In the genomic region with DNA sequence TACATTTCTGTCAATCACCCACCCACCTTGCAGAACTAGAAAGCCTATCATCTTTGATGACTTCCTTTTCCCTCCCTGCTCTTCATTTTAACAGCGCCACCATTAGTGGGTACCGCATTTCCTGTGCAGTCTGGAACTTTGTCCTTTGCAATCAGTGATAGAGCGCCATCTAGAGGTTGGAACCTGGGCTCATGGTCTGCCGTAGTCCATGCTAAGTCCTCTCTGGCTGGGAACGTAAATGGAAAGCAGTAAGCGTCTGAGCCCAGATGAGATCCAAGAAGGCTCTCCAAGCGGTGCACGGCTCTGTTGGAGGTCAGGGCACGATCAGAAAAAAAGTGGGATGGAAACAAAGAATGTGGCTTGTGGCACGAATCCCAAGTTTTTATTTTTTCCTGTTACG, we compare ENCODE assay signal across 10 mouse cellular contexts. TPM values are rescaled to one million over a fixed set of nuclear protein-coding genes. Genes with fewer than 3 reads are reported as not detected.
DNase-seq lines count a peak whose midpoint lies in the region; ATAC-seq and TF ChIP-seq lines count a peak whose summit lies in the region.
"Had no signal": no experiment of that assay in that cellular context is flagged by ENCODE, and none has a peak within 500 bp of the region (broad histone marks: within the 10 kb centered on the region; RNA-seq: fewer than 3 reads in every experiment).

No protein-coding gene starts in this region.

- DNase-seq in forebrain, postnatal 0 days, result peak; percentile 13
- peak; percentile 44 to 56 for DNase-seq in right cerebral cortex, adult 2 months (ENCODE audit: low spot score in 2 of 2)
- no peak for DNase-seq in right cerebral cortex, postnatal 25 days
- peak; percentile 8 to 22 for DNase-seq in cerebellum, adult 2 months
- peak; percentile 41 for DNase-seq in heart, adult 8-10 months (ENCODE audit: low spot score)
- peak; percentile 76 for DNase-seq in lung, embryonic 14.5 days

- no peak overlapping the region for H3K4me2 ChIP-seq in forebrain, postnatal 0 days (ENCODE audit: low read depth)
- H3K4me2 ChIP-seq in forebrain, embryonic 16.5 days (ENCODE audit: low read length), result no peak overlapping the region
- no peak overlapping the region for H3K4me2 ChIP-seq in lung, embryonic 14.5 days
- H3K4me2 ChIP-seq: heart, embryonic 15.5 days had no signal

- no peak overlapping the region for H3K27ac ChIP-seq in forebrain, postnatal 0 days (ENCODE audit: low read depth, low read length)
- H3K27ac ChIP-seq in forebrain, embryonic 16.5 days (ENCODE audit: low read length), result no peak overlapping the region
- no peak overlapping the region for H3K27ac ChIP-seq in cerebellum, adult 2 months (ENCODE audit: insufficient read depth, low read length)
- no peak overlapping the region for H3K27ac ChIP-seq in lung, embryonic 14.5 days (ENCODE audit: low read depth)
- H3K27ac ChIP-seq: heart, embryonic 15.5 days had no signal

- H3K27me3 ChIP-seq in forebrain, postnatal 0 days (ENCODE audit: insufficient read depth, low read length), result no peaks in the 10 kb centered on the region
- H3K27me3 ChIP-seq in forebrain, embryonic 16.5 days (replicated peaks; ENCODE audit: control insufficient read depth, insufficient read depth, low read length), result no peaks in the 10 kb centered on the region
- H3K27me3 ChIP-seq in cerebellum, adult 2 months (ENCODE audit: control insufficient read depth, insufficient read depth, low read length), result no peaks in the 10 kb centered on the region
- no peaks in the 10 kb centered on the region for H3K27me3 ChIP-seq in lung, embryonic 14.5 days (ENCODE audit: insufficient read depth, low read length)
- H3K27me3 ChIP-seq: heart, embryonic 15.5 days; megakaryocyte, embryonic 14.5 days had no signal

- H3K4me1 ChIP-seq in forebrain, postnatal 0 days (ENCODE audit: insufficient read depth), result no peaks in the 10 kb centered on the region
- H3K4me1 ChIP-seq in forebrain, embryonic 16.5 days (replicated peaks; ENCODE audit: control insufficient read depth, insufficient read depth, low read length), result no peaks in the 10 kb centered on the region
- no peaks in the 10 kb centered on the region for H3K4me1 ChIP-seq in cerebellum, adult 2 months (ENCODE audit: control insufficient read depth, insufficient read depth, low read length)
- H3K4me1 ChIP-seq in lung, embryonic 14.5 days (ENCODE audit: insufficient read depth), result no peaks in the 10 kb centered on the region
- H3K4me1 ChIP-seq: heart, embryonic 15.5 days; megakaryocyte, embryonic 14.5 days had no signal

- TF ChIP-seq CTCF in forebrain, postnatal 0 days (IDR thresholded peaks at IDR 0.05; ENCODE audit: low read depth), result peak; percentile 44
- TF ChIP-seq CTCF in cerebellum, adult 2 months (IDR thresholded peaks at IDR 0.05; ENCODE audit: borderline replicate concordance, insufficient read depth, low read depth, low read length), result peak; percentile 44; the same call in 1 of the 2 replicates
- TF ChIP-seq CTCF in lung, embryonic 14.5 days (IDR thresholded peaks at IDR 0.05; ENCODE audit: low read depth), result peak; percentile 62

- no peak for TF ChIP-seq POLR2A in cerebellum, adult 2 months (IDR thresholded peaks at IDR 0.05; ENCODE audit: borderline replicate concordance, insufficient read depth, low read length)

- 55% methylated on average over 11 of the region's 11 CpGs for WGBS in forebrain, postnatal 0 days
- WGBS in forebrain, embryonic 16.5 days, result 50% methylated on average over 11 of the region's 11 CpGs
- WGBS in cerebellum, adult 2 months, result 37% methylated on average over 11 of the region's 11 CpGs
- WGBS in lung, embryonic 14.5 days, result 48% methylated on average over 11 of the region's 11 CpGs

- H3K9ac ChIP-seq in forebrain, postnatal 0 days, result no peak overlapping the region
- H3K9ac ChIP-seq in forebrain, embryonic 16.5 days (replicated peaks; ENCODE audit: low read depth, low read length), result no peak overlapping the region
- H3K9ac ChIP-seq in lung, embryonic 14.5 days, result no peak overlapping the region
- H3K9ac ChIP-seq: heart, embryonic 15.5 days had no signal

- ATAC-seq in forebrain, postnatal 0 days, result no peak
- no peak for ATAC-seq in forebrain, embryonic 16.5 days
- ATAC-seq in lung, embryonic 14.5 days (ENCODE audit: insufficient read depth), result no peak
- ATAC-seq in erythroblast, adult 5-6 weeks (replicated peaks; ENCODE audit: low FRiP score, poor library complexity, severe bottlenecking), result no peak

- H3K4me3 ChIP-seq in forebrain, postnatal 0 days (ENCODE audit: low read depth, low read length), result no peak overlapping the region
- no peak overlapping the region for H3K4me3 ChIP-seq in forebrain, embryonic 16.5 days (replicated peaks; ENCODE audit: low read length)
- no peak overlapping the region for H3K4me3 ChIP-seq in cerebellum, adult 2 months (replicated peaks; ENCODE audit: insufficient read depth, low read depth, low read length)
- H3K4me3 ChIP-seq in lung, embryonic 14.5 days (ENCODE audit: low read depth, low read length), result no peak overlapping the region
- H3K4me3 ChIP-seq: heart, embryonic 15.5 days; megakaryocyte, embryonic 14.5 days had no signal

- no peaks in the 10 kb centered on the region for H3K36me3 ChIP-seq in forebrain, postnatal 0 days (ENCODE audit: insufficient read depth)
- no peaks in the 10 kb centered on the region for H3K36me3 ChIP-seq in forebrain, embryonic 16.5 days (ENCODE audit: control insufficient read depth, insufficient read depth)
- no peaks in the 10 kb centered on the region for H3K36me3 ChIP-seq in lung, embryonic 14.5 days (ENCODE audit: insufficient read depth)
- H3K36me3 ChIP-seq: heart, embryonic 15.5 days had no signal

- H3K9me3 ChIP-seq in forebrain, postnatal 0 days (ENCODE audit: low read length), result no peaks in the 10 kb centered on the region
- no peaks in the 10 kb centered on the region for H3K9me3 ChIP-seq in forebrain, embryonic 16.5 days (ENCODE audit: control insufficient read depth, low read length)
- H3K9me3 ChIP-seq in lung, embryonic 14.5 days (ENCODE audit: low read depth, low read length), result no peaks in the 10 kb centered on the region
- H3K9me3 ChIP-seq: heart, embryonic 15.5 days; megakaryocyte, embryonic 14.5 days had no signal

RNA-seq across cellular contexts. Expression of gene C2cd4b, which starts 23.8 kb away (rescaled TPM):
- 0.92 and 1.00 TPM in 2 replicates for total RNA-seq in forebrain, postnatal 0 days (2014; rRNA removed)
- polyA plus RNA-seq in forebrain, postnatal 0 days (2015; fragmentation: Nextera tagmentation; extraction: Ambion mirVana), result 2.4 and 3.0 TPM in 2 replicates
- polyA plus RNA-seq in forebrain, embryonic 16.5 days (2015; fragmentation: Nextera tagmentation; extraction: Ambion mirVana), result 0.26 and 0.30 TPM in 2 replicates
- polyA plus RNA-seq in cerebellum, adult 2 months (2012; rRNA removed), result 0.33 and 0.54 TPM in 2 replicates
- 1 to 10 TPM in 2 of 4 experiments, under 1 TPM in 2; 0.66 to 1.5 (median 1.1) TPM for total RNA-seq in heart, adult 8-10 months (2022)
- polyA plus RNA-seq in lung, embryonic 14.5 days (2014; fragmentation: Nextera tagmentation; extraction: Ambion mirVana), result 1.1 and 1.7 TPM in 2 replicates
- not detected in 2 replicates for total RNA-seq in erythroblast, adult 5-6 weeks (2015; ENCODE audit: low replicate concordance)
- not detected in 2 replicates for total RNA-seq in erythroblast, adult 5-6 weeks (2017; ENCODE audit: low replicate concordance)
